Mouse (Mus musculus): ENCODE data around the gene Hist1h3e.

The Hist1h3e gene

DNA sequence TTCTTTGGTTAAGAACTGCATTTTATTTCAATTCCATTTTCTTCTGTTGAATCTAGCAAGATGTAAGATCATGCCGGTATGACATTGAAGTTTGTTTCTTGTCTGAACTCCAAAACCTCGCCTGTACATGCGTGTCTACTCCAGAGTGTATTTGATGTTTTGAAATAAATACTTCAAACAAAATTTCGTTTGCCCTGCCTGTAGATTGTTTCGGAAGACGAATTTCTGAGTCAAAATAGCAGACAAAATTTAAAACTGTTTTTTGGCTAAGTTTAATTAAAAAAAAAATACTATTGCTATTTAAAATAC lies 43.9 kb downstream of the Hist1h3e start:
- no peak for DNase-seq (ENCODE audit: low spot score)

DNA sequence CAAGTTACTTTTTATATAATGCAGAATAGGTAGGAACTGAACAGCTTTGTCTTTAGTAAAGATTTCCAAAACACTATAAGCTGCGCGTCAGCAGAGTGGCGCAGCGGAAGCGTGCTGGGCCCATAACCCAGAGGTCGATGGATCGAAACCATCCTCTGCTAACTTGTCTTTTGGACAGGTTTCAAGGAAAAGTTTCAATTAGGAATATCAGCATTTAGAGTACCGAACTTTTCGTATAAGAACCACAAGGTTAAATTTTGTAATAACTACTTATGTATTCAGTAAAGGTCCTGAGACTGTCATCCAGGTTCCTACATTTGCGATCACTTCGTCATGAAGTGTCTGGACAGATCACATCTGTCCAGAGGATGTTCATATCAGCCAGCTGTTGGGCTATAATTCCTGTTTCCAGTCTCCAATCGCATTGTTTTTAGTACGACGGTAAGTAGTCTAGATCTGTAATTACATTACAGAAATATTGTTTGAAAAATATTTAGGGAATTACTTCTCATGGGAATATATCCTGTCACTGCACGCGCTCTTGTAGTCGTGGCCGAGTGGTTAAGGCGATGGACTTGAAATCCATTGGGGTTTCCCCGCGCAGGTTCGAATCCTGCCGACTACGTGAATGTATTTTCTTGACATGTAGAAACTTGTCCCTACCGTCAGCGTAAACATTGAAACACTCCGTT lies 44.4 kb downstream of the Hist1h3e start:
- peak; percentile 97 for DNase-seq (ENCODE audit: low spot score)

DNA sequence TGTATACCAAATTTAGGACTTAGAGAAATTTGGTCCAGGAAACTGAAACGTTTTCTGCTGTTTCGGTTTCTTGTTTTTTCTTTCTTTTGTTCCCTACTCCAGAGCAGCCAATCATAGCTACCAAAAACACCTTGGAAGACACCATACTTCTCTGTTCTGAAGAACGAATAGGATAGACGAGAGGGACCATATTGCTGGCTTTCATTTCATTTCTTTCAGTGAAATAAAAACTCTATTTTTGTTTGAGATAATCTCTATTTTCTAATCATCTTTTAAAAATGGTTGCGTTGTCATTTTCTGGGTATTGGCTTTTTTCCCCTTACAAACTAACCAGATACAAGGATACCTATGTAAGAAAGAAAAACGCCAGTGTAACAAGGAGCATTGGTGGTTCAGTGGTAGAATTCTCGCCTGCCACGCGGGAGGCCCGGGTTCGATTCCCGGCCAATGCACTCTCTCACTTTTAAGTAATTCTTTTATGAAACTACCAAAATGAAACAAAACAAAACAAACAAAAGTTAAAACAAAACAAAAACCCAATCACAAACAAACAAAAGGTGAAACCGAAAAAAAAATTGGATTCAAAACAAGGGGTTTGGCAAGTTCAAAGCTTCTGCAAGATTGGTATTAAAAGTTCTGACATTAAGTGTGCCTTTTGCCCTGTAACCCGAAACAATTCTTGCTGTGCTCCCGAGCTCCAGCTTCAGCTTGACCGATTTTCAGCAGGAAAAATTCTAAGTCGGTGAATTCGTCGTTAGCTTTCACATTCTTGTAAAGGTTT lies 45.2 kb downstream of the Hist1h3e start:
- DNase-seq (ENCODE audit: low spot score) = no peak

DNA sequence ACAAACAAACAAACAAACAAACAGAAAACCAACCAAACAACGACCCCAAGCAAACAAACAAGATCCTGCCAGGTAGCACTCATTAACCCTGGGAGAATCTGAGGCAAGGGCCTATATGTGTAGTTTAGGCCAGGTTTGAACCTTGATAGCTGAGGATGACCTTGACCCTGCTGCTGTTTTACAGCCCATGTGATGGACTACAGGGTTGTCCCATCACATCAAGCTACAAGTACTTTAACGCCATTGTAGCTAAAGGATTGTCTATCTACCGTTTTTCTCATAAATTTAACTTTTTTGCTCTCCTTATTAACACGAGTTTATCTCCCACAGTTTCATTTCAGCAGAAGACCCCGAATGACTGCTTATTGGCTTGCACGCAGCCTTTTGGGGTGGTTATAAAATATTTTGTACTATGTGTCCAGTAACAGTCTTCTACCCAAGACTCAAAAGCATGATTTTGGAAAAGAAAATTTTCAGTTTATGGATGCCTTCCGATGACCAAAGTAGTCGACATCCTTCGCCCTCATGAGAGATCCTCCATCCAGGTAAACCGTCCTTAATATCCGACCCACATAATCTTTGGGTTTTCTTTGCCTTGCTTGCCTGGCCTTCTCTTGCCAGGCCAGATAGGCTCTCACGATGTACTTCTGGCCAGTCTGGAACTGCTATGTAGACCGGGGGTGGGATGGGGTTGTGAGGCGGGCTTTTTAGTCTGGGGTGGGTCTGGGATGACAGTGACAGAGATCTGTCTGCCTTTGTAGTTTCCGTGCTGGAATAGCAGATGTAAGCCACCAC lies 46.1 kb downstream of the Hist1h3e start:
- DNase-seq (ENCODE audit: low spot score) = no peak

DNA sequence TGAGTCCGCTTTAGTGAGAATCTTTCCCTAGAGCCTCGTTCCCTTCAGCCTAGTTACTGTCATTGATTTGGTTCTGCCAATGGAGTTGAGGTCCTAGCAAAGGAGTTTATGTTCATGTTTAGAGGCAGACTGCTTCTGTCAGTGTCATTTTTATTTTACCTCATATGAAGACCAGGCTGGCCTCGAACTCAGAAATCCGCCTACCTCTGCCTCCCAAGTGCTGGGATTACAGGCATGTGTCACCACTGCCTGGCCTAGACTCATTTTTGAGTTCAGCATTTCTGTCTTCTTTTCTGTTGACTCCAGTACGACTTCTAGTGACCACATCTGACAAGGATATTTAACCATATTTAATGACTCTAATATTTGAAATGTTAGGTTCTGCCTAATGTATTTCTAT lies 46.9 kb downstream of the Hist1h3e start:
- no peak for DNase-seq (ENCODE audit: low spot score)

DNA sequence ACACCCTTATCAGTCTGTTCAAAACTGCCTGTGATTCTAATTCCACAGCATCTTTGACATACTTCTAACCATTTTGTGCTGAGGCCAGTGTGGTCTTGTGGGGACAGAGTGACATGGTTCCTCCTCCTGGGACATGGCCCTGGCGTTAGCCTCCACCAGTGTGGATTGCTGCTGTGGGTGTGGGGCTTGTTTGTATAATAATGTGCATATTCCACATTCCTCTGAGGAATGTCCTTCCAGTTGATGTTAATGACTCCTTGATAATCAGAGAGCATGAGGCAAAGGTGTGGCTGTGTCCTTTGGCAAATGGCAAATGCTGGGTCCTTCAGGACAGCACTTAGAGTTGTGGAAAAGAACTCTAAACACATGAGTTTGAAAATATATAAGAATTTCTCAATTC lies 48.7 kb downstream of the Hist1h3e start:
- no peak for DNase-seq (ENCODE audit: low spot score)
